Mouse (Mus musculus) liver, adult 2 months (tissue): ENCODE measurements at regions not wholly inside any gene's neighbourhood (a gene's known extent, or its start where the extent isn't known, plus 50 kb on each side); places are given as distances from the start of the nearest gene placed in this dataset.

Source experiments
- DNase-seq: peaks from one replicate; pipeline ENCODE4 v3.0.0-alpha.2; 2011; ENCODE audit warnings: low read depth, low spot score; ENCODE audit errors: extremely low read depth
- H3K27ac ChIP-seq: fragments of 200-500 bp; replicated peaks from 2 replicates; pipeline ENCODE4 v1.5.1; 2012; ENCODE audit warnings: low read depth, mild to moderate bottlenecking, control low read depth, inconsistent platforms, low read length; ENCODE audit not compliant: insufficient read depth
- H3K27me3 ChIP-seq: fragments of 200-500 bp; 2 replicates; pipeline ENCODE4 v1.6.1; 2012; ENCODE audit warnings: mild to moderate bottlenecking, moderate library complexity, low read length, inconsistent platforms; ENCODE audit not compliant: control insufficient read depth, insufficient read depth
- H3K36me3 ChIP-seq: fragments of 200-500 bp; 2 replicates; pipeline ENCODE4 v1.6.1; 2012; ENCODE audit warnings: low read length, inconsistent platforms; ENCODE audit not compliant: control insufficient read depth, insufficient read depth
- H3K4me1 ChIP-seq: fragments of 200-500 bp; 2 replicates; pipeline ENCODE4 v1.6.1; 2011; ENCODE audit warnings: low read length; ENCODE audit not compliant: control insufficient read depth, insufficient read depth
- H3K4me3 ChIP-seq: fragments of 200-500 bp; 2 replicates; pipeline ENCODE4 v1.5.1; 2011; ENCODE audit warnings: low read depth, mild to moderate bottlenecking, control low read depth, low read length, moderate library complexity; ENCODE audit not compliant: insufficient read depth
- H3K79me2 ChIP-seq: fragments of 200-500 bp; 2 replicates; pipeline ENCODE4 v1.6.1; 2012; ENCODE audit warnings: inconsistent platforms, mild to moderate bottlenecking, low read length, moderate library complexity; ENCODE audit not compliant: control insufficient read depth, insufficient read depth
- H3K9ac ChIP-seq: fragments of 200-500 bp; 2 replicates; pipeline ENCODE4 v1.6.1; 2012; ENCODE audit warnings: low read depth, mild to moderate bottlenecking, control low read depth, inconsistent platforms, low read length
- CTCF ChIP-seq: fragments of 200-500 bp; IDR thresholded peaks from 2 replicates; pipeline ENCODE4 v1.5.1; 2011; ENCODE audit warnings: low read depth, low read length, control low read depth
- POLR2A ChIP-seq: fragments of 200-500 bp; IDR thresholded peaks from 2 replicates; pipeline ENCODE4 v1.6.1; 2011; ENCODE audit warnings: low read length, control low read depth; ENCODE audit not compliant: insufficient read depth; ENCODE audit errors: extremely low read depth
- WGBS: fragments of 180-500 bp; shearing (Covaris S2); methylation state at CpG from one replicate; pipeline ENCODE4 v1.1.7; 2018; 5-methylcytosine and 5-hydroxymethylcytosine counted together

GRCm38 (mm10) chr5:133660351-133660750 lies 439.2 kb upstream of the Castor2 start:
- Histone ChIP-seq H3K4me1 (no peaks in the 10 kb centered on the region), H3K27ac (no peak overlapping the region), H3K27me3 (no peaks in the 10 kb centered on the region), H3K4me3 (no peak overlapping the region), H3K79me2 (no peaks in the 10 kb centered on the region), H3K36me3 (no peaks in the 10 kb centered on the region), H3K9ac (no peak overlapping the region)
- no peak for TF ChIP-seq POLR2A
- TF ChIP-seq CTCF = no peak
- DNase-seq = no peak
- WGBS = 80% methylated on average over 11 of the region's 11 CpGs

- H3K79me2 ChIP-seq = no peaks in the 10 kb centered on the region
- no peak overlapping the region for H3K9ac ChIP-seq
- 86% methylated on average over 8 of the region's 8 CpGs for WGBS
- no peak for DNase-seq
- no peak for TF ChIP-seq POLR2A
- TF ChIP-seq CTCF = no peak
- no peaks in the 10 kb centered on the region for H3K27me3 ChIP-seq
- no peaks in the 10 kb centered on the region for H3K4me1 ChIP-seq
- H3K27ac ChIP-seq = no peak overlapping the region
- H3K4me3 ChIP-seq = no peak overlapping the region
- no peaks in the 10 kb centered on the region for H3K36me3 ChIP-seq
Observed at GRCm38 (mm10) chr5:133656837-133657236, 442.7 kb upstream of the Castor2 start.

GRCm38 (mm10) chr5:133653431-133653830 lies 446.1 kb upstream of the Castor2 start:
- H3K36me3 ChIP-seq = no peaks in the 10 kb centered on the region
- DNase-seq = no peak
- H3K79me2 ChIP-seq = no peaks in the 10 kb centered on the region
- TF ChIP-seq CTCF = no peak
- no peak overlapping the region for H3K27ac ChIP-seq
- WGBS = 63% methylated on average over 1 of the region's 1 CpGs
- H3K4me3 ChIP-seq = no peak overlapping the region
- no peaks in the 10 kb centered on the region for H3K4me1 ChIP-seq
- no peak overlapping the region for H3K9ac ChIP-seq
- no peaks in the 10 kb centered on the region for H3K27me3 ChIP-seq

- Histone ChIP-seq H3K4me1 (no peaks in the 10 kb centered on the region), H3K27ac (no peak overlapping the region), H3K9ac (no peak overlapping the region), H3K4me3 (no peak overlapping the region), H3K27me3 (no peaks in the 10 kb centered on the region), H3K79me2 (no peaks in the 10 kb centered on the region), H3K36me3 (no peaks in the 10 kb centered on the region)
- no peak for DNase-seq
- TF ChIP-seq CTCF (no peak), POLR2A (no peak)
- 83% methylated on average over 3 of the region's 3 CpGs for WGBS
Observed at GRCm38 (mm10) chr5:133650246-133650645, 449.3 kb upstream of the Castor2 start.

GRCm38 (mm10) chr5:133645696-133646195 lies 453.8 kb upstream of the Castor2 start:
- no peak for DNase-seq
- TF ChIP-seq CTCF (no peak), POLR2A (no peak)
- Histone ChIP-seq H3K9ac (no peak overlapping the region), H3K27me3 (no peaks in the 10 kb centered on the region), H3K4me3 (no peak overlapping the region), H3K4me1 (no peaks in the 10 kb centered on the region), H3K36me3 (no peaks in the 10 kb centered on the region), H3K79me2 (no peaks in the 10 kb centered on the region), H3K27ac (no peak overlapping the region)
- WGBS = 86% methylated on average over 3 of the region's 3 CpGs

GRCm38 (mm10) chr5:133643326-133643725 lies 456.2 kb upstream of the Castor2 start:
- Histone ChIP-seq H3K4me1 (no peaks in the 10 kb centered on the region), H3K27ac (no peak overlapping the region), H3K27me3 (no peaks in the 10 kb centered on the region), H3K36me3 (no peaks in the 10 kb centered on the region), H3K4me3 (no peak overlapping the region), H3K79me2 (no peaks in the 10 kb centered on the region), H3K9ac (no peak overlapping the region)
- no peak for DNase-seq
- whole genome bisulfite sequencing = 80% methylated on average over 2 of the region's 2 CpGs
- TF ChIP-seq POLR2A (no peak), CTCF (no peak)
